Mouse (Mus musculus) forebrain, embryonic 12.5 days (tissue): ENCODE data around the gene Mpnd. TPM values are rescaled to one million over a fixed set of nuclear protein-coding genes. Genes with fewer than 3 reads are reported as not detected.

ENCODE experiments used
- ATAC-seq: fragments of 200-750 bp; cut with Nextera tagmentation; 2 replicates; pipeline ENCODE4 v1.8.0; 2017; ENCODE audit warnings: moderate TSS enrichment; ENCODE audit not compliant: low FRiP score
- H3K27ac ChIP-seq: fragments of 300-500 bp; sonication (generic); 2 replicates; pipeline ENCODE4 v1.5.1; 2016; ENCODE audit warnings: mild to moderate bottlenecking
- H3K27me3 ChIP-seq: fragments of 300-500 bp; sonication (generic); 2 replicates; pipeline ENCODE4 v1.6.1; 2016; ENCODE audit warnings: mild to moderate bottlenecking
- H3K36me3 ChIP-seq: fragments of 300-500 bp; sonication (generic); replicated peaks from 2 replicates; pipeline ENCODE4 v1.6.1; 2016; ENCODE audit warnings: mild to moderate bottlenecking
- H3K4me1 ChIP-seq: fragments of 300-500 bp; sonication (generic); 2 replicates; pipeline ENCODE4 v1.6.1; 2016
- H3K4me2 ChIP-seq: fragments of 300-500 bp; sonication (generic); 2 replicates; pipeline ENCODE4 v1.6.1; 2016; ENCODE audit warnings: mild to moderate bottlenecking, moderate library complexity
- H3K4me3 ChIP-seq: fragments of 300-500 bp; sonication (generic); replicated peaks from 2 replicates; pipeline ENCODE4 v1.5.1; 2016; ENCODE audit warnings: mild to moderate bottlenecking
- H3K9ac ChIP-seq: fragments of 300-500 bp; sonication (generic); 2 replicates; pipeline ENCODE4 v1.6.1; 2016; ENCODE audit warnings: mild to moderate bottlenecking
- H3K9me3 ChIP-seq: fragments of 300-500 bp; sonication (generic); 2 replicates; pipeline ENCODE4 v1.6.1; 2016
- WGBS: fragments of 180-500 bp; shearing (Covaris S2); methylation state at CpG from one replicate; pipeline ENCODE4 v1.1.7; 2016; 5-methylcytosine and 5-hydroxymethylcytosine counted together
- polyA plus RNA-seq: library from polyadenylated mRNA; unstranded; fragments of >200 nt; fragmentation: Nextera tagmentation; extraction: Ambion mirVana; gene quantifications from 2 replicates; pipeline ENCODE4 v1.2.1, GENCODE M21; 2016

Mpnd gene
- polyA plus RNA-seq, 1 experiment from 2014 or later: 184 TPM

- H3K4me1 ChIP-seq: peaks cover 18% of the 10 kb centered on the region
- no peak overlapping the region for H3K4me2 ChIP-seq
- H3K27me3 ChIP-seq: no peaks in the 10 kb centered on the region
- no peak overlapping the region for H3K4me3 ChIP-seq
- no peak overlapping the region for H3K27ac ChIP-seq
- H3K9me3 ChIP-seq: no peaks in the 10 kb centered on the region
- WGBS: 95% methylated on average over 9 of the region's 9 CpGs
- no peak overlapping the region for H3K9ac ChIP-seq
- no peak for ATAC-seq
- H3K36me3 ChIP-seq: peaks cover 86% of the 10 kb centered on the region
Observed at GRCm38 (mm10) chr17:56015293-56015692, 9.8 kb downstream of the Mpnd start.

GRCm38 (mm10) chr17:56016382-56016781 lies 10.9 kb downstream of the Mpnd start:
- Histone ChIP-seq H3K9ac (no peak overlapping the region), H3K9me3 (no peaks in the 10 kb centered on the region), H3K27me3 (no peaks in the 10 kb centered on the region), H3K36me3 (peaks cover 80% of the 10 kb centered on the region), H3K27ac (no peak overlapping the region), H3K4me2 (no peak overlapping the region), H3K4me3 (no peak overlapping the region), H3K4me1 (peaks cover 7% of the 10 kb centered on the region; the same call in 1 of the 2 replicates)
- 88% methylated on average over 8 of the region's 8 CpGs for WGBS
- ATAC-seq: no peak

GRCm38 (mm10) chr17:56016793-56017785 lies 11.6 kb downstream of the Mpnd start:
- 0 out of 2 replicates have a peak overlapping the region, but pooled peaks have one; percentile 37 for H3K27ac ChIP-seq
- 90% methylated on average over 15 of the region's 15 CpGs for WGBS

GRCm38 (mm10) chr17:56017848-56018247 lies 12.3 kb downstream of the Mpnd start:
- Histone ChIP-seq H3K27ac (no peak overlapping the region), H3K4me3 (no peak overlapping the region), H3K4me2 (no peak overlapping the region), H3K36me3 (peaks cover 67% of the 10 kb centered on the region), H3K9ac (no peak overlapping the region), H3K4me1 (peaks cover 11% of the 10 kb centered on the region; the same call in 1 of the 2 replicates), H3K9me3 (no peaks in the 10 kb centered on the region), H3K27me3 (no peaks in the 10 kb centered on the region)
- ATAC-seq: no peak
- 85% methylated on average over 7 of the region's 7 CpGs for WGBS

More at GRCm38 (mm10) chr17:56016793-56017785, 11.6 kb downstream of the Mpnd start:
- Histone ChIP-seq H3K9ac (no peak overlapping the region), H3K9me3 (no peaks in the 10 kb centered on the region), H3K4me3 (no peak overlapping the region), H3K27me3 (no peaks in the 10 kb centered on the region), H3K4me2 (no peak overlapping the region), H3K4me1 (peaks cover 6% of the 10 kb centered on the region; the same call in 1 of the 2 replicates), H3K36me3 (peaks cover 73% of the 10 kb centered on the region)
- no peak for ATAC-seq

- Histone ChIP-seq H3K36me3 (peaks cover 65% of the 10 kb centered on the region), H3K27me3 (no peaks in the 10 kb centered on the region), H3K4me3 (no peak overlapping the region), H3K27ac (peak overlapping the region; percentile 27; the same call in 1 of the 2 replicates), H3K4me2 (no peak overlapping the region), H3K9ac (no peak overlapping the region), H3K4me1 (peaks cover 18% of the 10 kb centered on the region; the same call in 1 of the 2 replicates), H3K9me3 (no peaks in the 10 kb centered on the region)
- no peak for ATAC-seq
- WGBS: 78% methylated on average over 20 of the region's 20 CpGs
Observed at GRCm38 (mm10) chr17:56018347-56019131, 13.0 kb downstream of the Mpnd start.

- 95% methylated on average over 6 of the region's 6 CpGs for WGBS
- ATAC-seq: no peak
Observed at GRCm38 (mm10) chr17:56020400-56021084, 15.0 kb downstream of the Mpnd start.

GRCm38 (mm10) chr17:56021161-56021910 lies 15.8 kb downstream of the Mpnd start:
- no peaks in the 10 kb centered on the region for H3K27me3 ChIP-seq
- H3K27ac ChIP-seq: no peak overlapping the region
- H3K4me1 ChIP-seq: peaks cover 19% of the 10 kb centered on the region; the same call in 1 of the 2 replicates
- peaks cover 43% of the 10 kb centered on the region for H3K36me3 ChIP-seq
- 87% methylated on average over 4 of the region's 4 CpGs for WGBS
- H3K4me3 ChIP-seq: no peak overlapping the region
- H3K9ac ChIP-seq: no peak overlapping the region
- no peak overlapping the region for H3K4me2 ChIP-seq
- ATAC-seq: no peak
- H3K9me3 ChIP-seq: no peaks in the 10 kb centered on the region

More at GRCm38 (mm10) chr17:56020400-56021084, 15.0 kb downstream of the Mpnd start:
- no peaks in the 10 kb centered on the region for H3K27me3 ChIP-seq
- peaks cover 51% of the 10 kb centered on the region for H3K36me3 ChIP-seq
- no peak overlapping the region for H3K4me2 ChIP-seq
- H3K27ac ChIP-seq: no peak overlapping the region
- no peak overlapping the region for H3K9ac ChIP-seq
- no peak overlapping the region for H3K4me3 ChIP-seq
- H3K9me3 ChIP-seq: no peaks in the 10 kb centered on the region
- H3K4me1 ChIP-seq: peaks cover 19% of the 10 kb centered on the region; the same call in 1 of the 2 replicates

GRCm38 (mm10) chr17:56022131-56022988 lies 16.8 kb downstream of the Mpnd start:
- Histone ChIP-seq H3K27ac (no peak overlapping the region), H3K4me2 (no peak overlapping the region), H3K4me3 (no peak overlapping the region), H3K36me3 (peaks cover 33% of the 10 kb centered on the region), H3K9ac (no peak overlapping the region), H3K9me3 (no peaks in the 10 kb centered on the region), H3K27me3 (no peaks in the 10 kb centered on the region), H3K4me1 (peaks cover 19% of the 10 kb centered on the region; the same call in 1 of the 2 replicates)
- WGBS: 82% methylated on average over 2 of the region's 2 CpGs
- no peak; the same call in 1 of the 2 replicates for ATAC-seq

GRCm38 (mm10) chr17:56022989-56023290 lies 17.4 kb downstream of the Mpnd start:
- no peak overlapping the region for H3K9ac ChIP-seq

GRCm38 (mm10) chr17:56023386-56023785 lies 17.9 kb downstream of the Mpnd start:
- Histone ChIP-seq H3K36me3 (peaks cover 29% of the 10 kb centered on the region), H3K27me3 (no peaks in the 10 kb centered on the region), H3K4me3 (no peak overlapping the region), H3K4me2 (no peak overlapping the region), H3K4me1 (peaks cover 19% of the 10 kb centered on the region; the same call in 1 of the 2 replicates), H3K27ac (no peak overlapping the region), H3K9me3 (no peaks in the 10 kb centered on the region), H3K9ac (no peak overlapping the region)
- ATAC-seq: no peak
- WGBS: 91% methylated on average over 5 of the region's 5 CpGs

More at GRCm38 (mm10) chr17:56022989-56023290, 17.4 kb downstream of the Mpnd start:
- no peak overlapping the region for H3K27ac ChIP-seq
- no peaks in the 10 kb centered on the region for H3K9me3 ChIP-seq
- H3K4me1 ChIP-seq: peaks cover 19% of the 10 kb centered on the region; the same call in 1 of the 2 replicates
- WGBS: 86% methylated on average over 4 of the region's 4 CpGs
- H3K4me2 ChIP-seq: no peak overlapping the region
- no peak for ATAC-seq
- H3K36me3 ChIP-seq: peaks cover 29% of the 10 kb centered on the region
- no peaks in the 10 kb centered on the region for H3K27me3 ChIP-seq
- H3K4me3 ChIP-seq: no peak overlapping the region
